Mouse (Mus musculus) right cerebral cortex, postnatal 4 days (tissue): ENCODE data around the gene Ldlr.
A peak's percentile ranks its signal among the peaks of the same experiment; 100 is the strongest.
"Not testable (repeated sequence)": the region's sequence is repeated elsewhere in the genome, so short reads cannot be mapped to it uniquely, and the experiment has no call there.

Source experiments
- DNase-seq: peaks from one replicate; pipeline ENCODE4 v3.0.0-alpha.2; 2022

Gene Ldlr

DNA sequence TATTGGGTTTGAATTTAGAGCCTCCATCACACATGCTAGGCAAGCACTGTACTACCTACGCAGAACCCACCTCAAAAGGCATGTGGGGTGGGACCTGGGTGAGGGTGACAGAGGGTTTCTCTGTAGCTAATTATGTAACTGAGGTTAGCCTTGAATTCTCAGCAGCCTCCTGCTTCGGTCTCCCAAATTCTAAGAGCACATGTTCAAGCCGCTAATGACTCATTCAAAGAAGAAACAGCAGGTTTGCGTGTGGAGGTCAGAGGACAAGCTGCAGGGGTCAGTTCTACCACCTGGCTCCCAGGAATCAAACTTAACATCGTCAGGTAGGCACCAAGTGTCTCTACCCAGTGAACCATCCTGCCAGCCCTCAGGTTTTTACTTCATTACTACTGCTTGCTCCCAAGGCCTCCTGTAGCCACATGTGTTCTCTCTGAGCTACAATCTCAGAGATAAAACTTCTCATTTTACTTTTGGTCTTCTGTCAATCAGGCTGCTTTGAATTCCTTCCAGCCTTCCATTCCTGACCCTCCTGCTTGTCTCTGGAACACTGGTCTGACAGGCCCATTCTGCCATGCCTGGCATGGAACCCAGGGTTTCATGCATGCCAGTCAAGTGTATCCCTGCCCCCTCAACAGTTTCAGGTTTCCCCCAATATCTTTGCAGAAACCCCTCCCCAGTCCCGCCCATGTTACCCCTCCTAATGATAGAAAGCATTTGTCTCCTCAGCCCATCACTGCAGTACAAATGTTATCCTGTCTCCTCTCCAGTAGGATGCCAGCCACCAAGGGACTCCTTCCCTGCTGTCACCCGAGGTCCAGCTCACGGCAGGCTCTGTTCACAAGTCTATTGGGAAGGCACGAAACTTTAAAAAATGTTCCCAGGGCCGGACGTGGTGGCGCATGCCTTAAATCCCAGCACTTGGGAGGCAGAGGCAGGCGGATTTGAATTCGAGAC lies 35.6 kb downstream of the Ldlr start:
- no peak for DNase-seq

GRCm38 (mm10) chr9:21759718-21760117 lies 36.4 kb downstream of the Ldlr start:
- no peak for DNase-seq

GRCm38 (mm10) chr9:21760155-21761088 lies 37.1 kb downstream of the Ldlr start, which contains the start of gene Spc24:
Gene Spc24, minus strand, starts transcription at chr9:21760303.
- DNase-seq: peak; percentile 93

DNA sequence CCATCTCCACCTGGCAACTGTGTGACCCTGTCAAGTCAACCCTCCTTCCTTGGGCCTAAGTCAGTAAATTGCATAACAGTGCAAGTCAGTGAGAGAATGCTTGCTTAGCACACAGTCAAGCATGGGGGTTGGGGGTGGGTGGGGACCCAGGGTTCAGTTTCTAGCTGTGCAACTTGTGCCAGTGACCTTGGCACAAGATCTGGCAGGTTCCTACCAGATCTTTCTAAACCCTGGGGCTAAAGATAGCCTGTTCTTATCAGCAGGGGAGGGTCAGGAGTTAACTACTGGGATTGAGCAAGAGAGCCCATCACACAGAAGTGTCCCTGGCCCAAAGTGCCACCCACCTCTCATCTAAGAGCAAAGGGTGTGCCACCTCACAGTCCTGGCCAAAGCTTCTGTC lies 38.9 kb downstream of the Ldlr start:
- no peak for DNase-seq

DNA sequence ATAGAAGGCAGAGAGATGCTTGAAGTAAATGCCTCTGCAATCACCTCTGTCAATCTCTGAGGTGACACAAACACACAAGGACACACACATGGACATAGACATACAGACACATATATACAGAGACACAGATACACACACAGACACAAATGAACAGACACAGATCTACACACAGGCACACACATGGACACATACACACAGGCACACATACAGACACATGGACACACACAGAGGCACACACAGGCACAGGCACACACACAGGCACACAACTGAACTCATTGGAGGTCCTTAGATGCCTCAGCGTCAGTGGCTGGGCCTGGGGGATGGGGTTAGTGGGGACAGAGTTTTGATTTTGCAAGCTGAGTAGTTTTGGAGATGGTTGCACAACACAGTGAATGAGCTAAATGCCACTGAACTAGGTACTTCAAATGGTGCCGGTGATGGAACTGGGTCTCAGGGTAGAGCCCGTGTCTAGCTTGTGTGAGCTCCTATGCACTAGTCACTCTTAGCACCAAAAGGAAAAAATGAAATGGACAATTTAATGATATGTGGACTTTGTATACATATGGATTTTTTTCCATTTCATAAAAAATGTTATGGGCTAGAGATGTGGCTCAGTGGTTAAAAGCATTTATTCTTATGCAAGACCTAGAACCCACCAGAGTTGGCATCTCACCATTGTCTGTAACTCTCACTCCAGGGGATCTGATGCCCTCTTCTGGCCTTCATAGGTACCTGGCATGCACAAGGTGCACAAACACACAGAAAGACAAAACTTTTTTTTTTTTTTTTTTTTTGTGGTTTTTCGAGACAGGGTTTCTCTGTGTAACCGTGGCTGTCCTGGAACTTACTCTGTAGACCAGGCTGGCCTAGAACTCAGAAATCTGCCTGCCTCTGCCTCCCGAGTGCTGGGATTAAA lies 41.1 kb downstream of the Ldlr start:
- DNase-seq: no peak

GRCm38 (mm10) chr9:21767896-21768295 lies 44.6 kb downstream of the Ldlr start:
- DNase-seq: no peak

- no peak for DNase-seq
Measured at GRCm38 (mm10) chr9:21768511-21769411, 45.5 kb downstream of the Ldlr start.

DNA sequence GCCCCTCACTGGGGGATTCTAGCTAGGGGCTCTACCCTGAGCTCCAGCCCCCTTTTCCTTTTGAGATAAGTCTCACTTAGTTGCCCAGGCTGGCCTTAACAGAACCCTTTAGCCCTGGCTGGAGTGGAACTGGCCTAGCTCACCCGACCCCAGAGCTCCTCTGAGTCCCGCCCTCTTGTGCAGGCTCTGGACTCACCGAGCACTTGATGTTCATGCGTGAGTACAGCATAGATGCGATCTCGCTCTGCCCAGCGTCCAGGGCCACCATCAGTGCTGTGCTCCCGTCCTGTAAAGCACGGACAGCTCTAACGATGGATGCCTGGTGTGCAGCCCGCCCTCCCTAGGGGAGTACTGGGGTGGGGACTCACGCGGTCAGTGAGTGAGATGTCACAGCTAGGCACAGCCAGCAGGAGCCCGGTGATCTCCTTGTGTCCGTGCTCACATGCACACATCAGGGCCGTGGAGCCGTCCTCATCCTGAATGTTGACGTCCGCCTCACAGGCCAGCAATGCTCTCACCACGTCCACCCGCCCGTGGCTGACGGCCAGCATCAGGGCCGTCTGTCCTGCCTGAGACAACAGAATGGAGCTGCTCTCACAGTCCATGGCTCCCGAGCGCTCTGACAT lies 46.4 kb downstream of the Ldlr start:
- DNase-seq: no peak

DNA sequence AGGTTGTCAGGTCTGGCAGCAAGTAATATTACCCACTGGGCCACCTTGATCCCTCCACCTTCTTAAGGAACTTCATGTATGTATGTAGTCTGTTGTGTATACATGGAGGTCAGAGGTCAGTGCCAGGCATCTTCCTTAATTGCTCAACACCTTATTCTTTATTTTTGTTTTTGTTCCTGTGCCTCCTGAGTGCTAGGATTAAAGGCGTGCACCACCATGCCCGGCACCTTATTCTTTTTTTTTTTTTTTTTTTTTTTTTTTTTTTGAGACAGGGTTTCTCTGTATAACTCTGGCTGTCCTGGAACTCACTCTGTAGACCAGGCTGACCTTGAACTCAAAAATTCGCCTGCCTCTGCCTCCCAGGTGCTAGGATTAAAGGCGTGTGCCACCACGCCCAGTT lies 50.1 kb downstream of the Ldlr start:
- DNase-seq: not testable (repeated sequence)

GRCm38 (mm10) chr9:21774353-21774752 lies 51.1 kb downstream of the Ldlr start:
- DNase-seq: no peak

DNA sequence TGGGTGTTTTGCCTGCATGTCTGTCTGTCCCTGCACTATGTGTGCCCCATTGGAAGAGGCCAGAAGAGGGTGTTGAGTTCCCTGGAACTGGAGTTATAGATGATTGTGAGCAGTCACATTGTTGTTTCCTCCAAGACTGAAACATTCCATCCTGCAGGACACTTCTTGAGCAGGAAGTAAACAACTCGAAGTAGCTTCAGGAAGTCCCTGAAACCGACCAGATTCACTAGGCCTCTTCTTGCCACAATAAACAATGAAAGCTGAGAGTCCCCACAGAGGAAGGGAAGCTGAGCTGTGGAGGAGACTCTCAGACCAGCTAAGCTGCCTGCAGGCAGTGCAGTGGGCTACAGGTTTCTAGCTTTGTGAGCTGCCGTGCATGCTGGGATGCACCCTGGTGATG lies 54.4 kb downstream of the Ldlr start:
- DNase-seq: no peak

DNA sequence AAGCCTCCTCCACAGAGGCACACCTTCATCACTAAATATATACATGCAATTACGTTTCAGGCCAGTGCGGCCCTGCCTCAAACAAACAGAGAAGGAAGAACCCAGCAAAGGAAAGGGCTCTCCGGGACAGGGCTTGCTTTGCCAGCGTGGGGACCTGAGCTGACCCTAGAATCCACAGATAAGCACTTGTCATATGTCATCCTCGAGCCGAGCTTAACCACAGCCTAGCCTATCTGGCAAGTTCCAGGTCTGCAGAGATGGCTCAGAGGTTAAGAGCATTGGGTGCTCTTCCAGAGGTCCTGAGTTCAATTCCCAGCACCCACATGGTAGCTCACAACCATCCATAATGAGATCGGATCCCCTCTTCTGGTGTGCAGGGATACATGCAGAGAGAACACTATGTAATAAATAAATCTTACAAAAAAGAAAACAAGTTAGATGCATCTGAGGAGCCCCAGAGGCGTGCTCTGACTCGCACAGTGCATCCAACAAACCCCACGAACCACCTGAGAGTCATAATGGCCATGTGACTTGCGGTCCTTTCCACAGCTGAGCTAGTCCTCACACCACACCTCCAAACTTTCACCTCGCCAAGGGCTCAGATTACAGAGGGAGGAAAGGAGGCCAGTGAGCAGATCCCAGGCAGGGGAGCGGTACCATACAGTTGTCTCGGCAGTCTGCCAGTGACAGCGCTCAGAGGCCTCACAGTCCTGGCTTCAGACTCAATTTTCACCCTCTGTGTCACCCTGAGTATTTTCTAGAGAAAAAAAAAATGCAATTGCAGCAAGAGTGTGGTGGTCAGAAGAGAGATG lies 58.6 kb downstream of the Ldlr start:
- no peak for DNase-seq

DNA sequence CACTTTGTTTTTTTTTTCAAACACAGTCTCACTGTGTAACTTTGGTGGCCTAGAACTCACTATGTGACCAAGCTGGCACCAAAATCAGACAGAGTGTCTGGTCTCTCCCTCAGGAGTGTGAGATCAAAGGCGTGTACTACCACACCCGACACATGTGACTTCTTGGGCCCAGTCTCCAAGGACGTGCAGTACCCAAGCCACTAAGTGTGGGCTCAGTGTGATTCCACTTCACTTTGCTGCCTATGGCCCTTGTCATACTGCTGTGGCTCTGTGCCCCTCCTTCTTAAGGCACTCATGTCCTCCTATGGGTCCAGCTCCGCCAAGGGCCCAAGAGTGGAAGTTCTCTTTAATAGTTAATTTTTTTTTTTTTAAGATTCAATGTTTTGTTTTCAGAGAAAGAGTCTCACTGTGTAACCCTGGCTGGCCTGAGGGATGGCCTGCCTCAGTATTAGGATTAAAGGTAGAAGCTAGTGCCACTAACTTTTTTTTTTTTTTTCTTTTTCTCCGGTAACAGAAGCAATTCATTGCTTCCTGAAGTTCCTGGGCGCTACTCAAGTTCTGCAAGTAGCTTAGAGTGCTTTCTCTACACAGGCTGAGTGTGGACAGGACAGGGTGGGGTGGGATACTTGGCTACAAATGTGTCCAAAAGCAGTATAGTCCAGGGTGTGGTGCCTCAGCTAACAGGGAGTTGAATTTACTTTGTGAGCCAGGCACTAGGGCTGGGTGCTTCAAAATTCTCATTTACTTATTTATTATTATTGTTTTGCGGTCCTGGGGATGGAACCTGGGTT lies 61.4 kb downstream of the Ldlr start:
- DNase-seq: no peak

GRCm38 (mm10) chr9:21786309-21786708 lies 63.0 kb downstream of the Ldlr start:
- not testable (repeated sequence) for DNase-seq

- peak; percentile 70 for DNase-seq
Measured at GRCm38 (mm10) chr9:21786906-21787305, 63.6 kb downstream of the Ldlr start.

GRCm38 (mm10) chr9:21787654-21788053 lies 64.4 kb downstream of the Ldlr start:
- DNase-seq: no peak

- DNase-seq: no peak
Measured at GRCm38 (mm10) chr9:21788234-21788633, 65.0 kb downstream of the Ldlr start.

- DNase-seq: no peak
Measured at GRCm38 (mm10) chr9:21791861-21792260, 68.6 kb downstream of the Ldlr start.

GRCm38 (mm10) chr9:21792644-21793043 lies 69.4 kb downstream of the Ldlr start:
- peak; percentile 56 for DNase-seq
